Mouse (Mus musculus) lung, adult 2 months (tissue): ENCODE data around the gene Brinp1.

Experiments
- CTCF ChIP-seq: fragments of 200-500 bp; IDR thresholded peaks from 2 replicates; pipeline ENCODE4 v1.5.1; 2011; ENCODE audit warnings: mild to moderate bottlenecking, low read length, control low read depth; ENCODE audit not compliant: insufficient read depth
- POLR2A ChIP-seq: fragments of 200-500 bp; IDR thresholded peaks from 2 replicates; pipeline ENCODE4 v1.6.1; 2011; ENCODE audit warnings: low read depth, mild to moderate bottlenecking, control low read depth, low read length, borderline replicate concordance; ENCODE audit errors: extremely low read depth

DNA sequence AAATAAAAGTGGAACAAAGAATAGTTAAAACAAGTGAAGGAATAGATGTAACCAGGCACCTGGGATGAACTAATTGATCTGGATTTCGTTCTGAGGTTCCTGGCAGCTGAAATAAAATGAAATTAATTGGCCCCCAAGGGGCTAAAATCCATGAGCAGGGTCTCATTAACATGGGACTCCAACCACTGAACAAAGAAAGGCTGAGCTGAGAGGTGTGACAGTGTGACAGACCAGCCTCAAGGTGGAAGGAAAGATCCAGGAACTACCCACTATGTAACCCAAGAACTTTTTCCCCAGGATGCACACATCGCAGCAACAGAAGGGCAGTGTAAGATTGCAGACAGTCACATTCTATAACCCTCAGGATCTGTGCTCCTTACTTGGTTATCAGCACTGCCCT is 28.1 kb downstream of the Brinp1 start:
- TF ChIP-seq CTCF (no peak), POLR2A (no peak)
